Mouse (Mus musculus) lung, embryonic 14.5 days (tissue): ENCODE data around the gene Rps16. TPM values are rescaled to one million over a fixed set of nuclear protein-coding genes. Genes with fewer than 3 reads are reported as not detected.

ENCODE experiments used
- ATAC-seq: fragments of 200-750 bp; cut with Nextera tagmentation; 2 replicates; pipeline ENCODE4 v1.8.0; 2017; ENCODE audit warnings: mild to moderate bottlenecking, moderate TSS enrichment, moderate library complexity; ENCODE audit not compliant: insufficient read depth
- DNase-seq: peaks from one replicate; pipeline ENCODE4 v3.0.0-alpha.2; 2015
- H3K27ac ChIP-seq: fragments of 300-500 bp; sonication (generic); 2 replicates; pipeline ENCODE4 v1.5.1; 2014; ENCODE audit warnings: low read depth, mild to moderate bottlenecking, moderate library complexity
- H3K27me3 ChIP-seq: fragments of 300-500 bp; sonication (generic); 2 replicates; pipeline ENCODE4 v1.6.1; 2014; ENCODE audit warnings: low read length, control low read depth; ENCODE audit not compliant: insufficient read depth
- H3K36me3 ChIP-seq: fragments of 300-500 bp; sonication (generic); 2 replicates; pipeline ENCODE4 v1.6.1; 2014; ENCODE audit warnings: control low read depth; ENCODE audit not compliant: insufficient read depth
- H3K4me1 ChIP-seq: fragments of 300-500 bp; sonication (generic); 2 replicates; pipeline ENCODE4 v1.6.1; 2014; ENCODE audit warnings: antibody characterized with exemption, control low read depth; ENCODE audit not compliant: insufficient read depth
- H3K4me2 ChIP-seq: fragments of 300-500 bp; sonication (generic); 2 replicates; pipeline ENCODE4 v1.6.1; 2014; ENCODE audit warnings: mild to moderate bottlenecking
- H3K4me3 ChIP-seq: fragments of 300-500 bp; sonication (generic); 2 replicates; pipeline ENCODE4 v1.5.1; 2014; ENCODE audit warnings: low read depth, low read length
- H3K9ac ChIP-seq: fragments of 300-500 bp; sonication (generic); 2 replicates; pipeline ENCODE4 v1.6.1; 2014
- H3K9me3 ChIP-seq: fragments of 300-500 bp; sonication (generic); 2 replicates; pipeline ENCODE4 v1.6.1; 2016; ENCODE audit warnings: low read depth, low read length, control low read depth
- CTCF ChIP-seq: IDR thresholded peaks from 2 replicates; pipeline ENCODE4 v1.5.1; 2016; ENCODE audit warnings: antibody characterized with exemption, low read depth
- WGBS: fragments of 180-500 bp; shearing (Covaris S2); extraction: QIAGEN DNeasy Blood & Tissue Kit; methylation state at CpG from one replicate; pipeline ENCODE4 v1.1.7; 2014; 5-methylcytosine and 5-hydroxymethylcytosine counted together
- polyA plus RNA-seq: library from polyadenylated mRNA; unstranded; fragments of >200 nt; fragmentation: Nextera tagmentation; extraction: Ambion mirVana; gene quantifications from 2 replicates; pipeline ENCODE4 v1.2.1, GENCODE M21; 2014

The Rps16 gene
- polyA plus RNA-seq, 1 experiment from 2014 or later: 1,324 TPM

DNA sequence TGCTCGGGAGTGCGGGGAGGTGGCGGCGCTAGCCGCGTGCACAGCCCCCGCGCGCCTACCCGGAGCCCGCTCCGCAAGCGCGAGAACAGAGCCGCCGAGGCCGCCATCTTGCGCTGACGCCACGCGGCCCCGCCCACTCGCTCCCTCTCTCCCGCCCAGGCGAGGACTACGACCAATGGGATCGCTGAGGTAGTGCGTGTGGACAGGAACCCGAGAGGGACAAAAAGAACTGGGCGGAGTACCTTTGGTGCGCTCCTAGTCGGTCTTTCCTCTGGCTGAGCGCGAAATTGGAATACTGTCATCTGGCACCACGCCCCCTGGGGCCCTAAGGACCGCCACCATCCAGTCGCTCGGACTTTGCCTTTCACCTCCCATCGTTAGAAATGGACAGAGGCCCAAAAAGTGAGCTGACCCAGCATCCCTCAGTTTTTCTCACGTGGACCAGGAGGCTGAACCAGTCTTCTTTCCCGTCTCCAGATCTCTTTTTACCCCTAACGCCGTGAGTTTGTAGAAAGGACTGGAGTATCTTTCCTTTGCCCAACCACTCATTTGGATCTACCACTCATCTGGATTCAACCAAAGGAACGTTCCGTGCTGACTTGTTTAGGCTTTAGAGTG is 38.4 kb upstream of the Rps16 start, which contains the start of gene Timm50:
Gene Timm50, minus strand, starts transcription at position 147 of the 618 bp plus-strand sequence.
- Histone ChIP-seq H3K27me3 (no peaks in the 10 kb centered on the region), H3K9ac (peak within 1 kb of the TSS; percentile 87), H3K4me2 (peak within 1 kb of the TSS; percentile 69), H3K4me3 (peak within 1 kb of the TSS; percentile 95), H3K9me3 (no peaks in the 10 kb centered on the region), H3K27ac (peak within 1 kb of the TSS; percentile 67), H3K4me1 (0 out of 2 replicates have a peak, but pooled peaks cover 5% of the 10 kb centered on the region), H3K36me3 (peaks cover 61% of the 10 kb centered on the region)
- WGBS: under 1% methylated on average over 45 of the region's 45 CpGs
- TF ChIP-seq CTCF: no peak
- DNase-seq (peak; percentile 99), ATAC-seq (peak; percentile 99)

GRCm38 (mm10) chr7:28318036-28318435 is 32.4 kb upstream of the Rps16 start:
- ATAC-seq: no peak
- 81% methylated on average over 3 of the region's 3 CpGs for whole genome bisulfite sequencing
- no peak overlapping the region for H3K27ac ChIP-seq
- DNase-seq: no peak
- no peaks in the 10 kb centered on the region for H3K4me1 ChIP-seq
- no peak for TF ChIP-seq CTCF
- no peak overlapping the region for H3K9ac ChIP-seq
- H3K9me3 ChIP-seq: no peaks in the 10 kb centered on the region
- no peak overlapping the region for H3K4me2 ChIP-seq
- H3K36me3 ChIP-seq: peaks cover 88% of the 10 kb centered on the region
- H3K27me3 ChIP-seq: no peaks in the 10 kb centered on the region
- H3K4me3 ChIP-seq: no peak overlapping the region

DNA sequence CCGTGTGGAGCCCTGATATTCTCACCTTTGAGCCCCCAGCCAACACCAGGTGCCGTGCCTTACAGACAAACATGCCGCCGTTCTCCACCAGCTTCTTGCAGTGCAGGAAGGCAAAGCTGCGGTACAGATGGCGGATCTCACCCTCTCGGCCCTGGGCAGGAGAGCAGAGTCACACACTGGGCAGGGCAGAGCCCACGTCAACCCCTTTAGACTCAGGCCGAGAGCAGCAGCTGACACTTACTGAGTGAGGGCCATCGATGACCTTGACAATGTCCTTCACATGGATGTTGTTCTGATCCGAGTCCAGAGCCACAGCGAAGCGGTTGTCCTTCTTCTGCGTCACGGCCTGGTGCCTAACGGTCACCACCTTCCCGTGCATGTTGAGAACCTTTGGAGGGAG is 31.7 kb upstream of the Rps16 start:
- DNase-seq (no peak), ATAC-seq (no peak)
- Histone ChIP-seq H3K27me3 (no peaks in the 10 kb centered on the region), H3K9me3 (no peaks in the 10 kb centered on the region), H3K4me2 (no peak overlapping the region), H3K27ac (no peak overlapping the region), H3K9ac (no peak overlapping the region), H3K4me3 (no peak overlapping the region), H3K36me3 (peaks cover 94% of the 10 kb centered on the region), H3K4me1 (no peaks in the 10 kb centered on the region)
- TF ChIP-seq CTCF: no peak
- WGBS: 94% methylated on average over 17 of the region's 17 CpGs

- DNase-seq (no peak), ATAC-seq (no peak)
- Histone ChIP-seq H3K9me3 (no peaks in the 10 kb centered on the region), H3K27ac (no peak overlapping the region), H3K4me3 (no peak overlapping the region), H3K4me2 (no peak overlapping the region), H3K27me3 (no peaks in the 10 kb centered on the region), H3K9ac (no peak overlapping the region), H3K36me3 (peaks cover 99% of the 10 kb centered on the region), H3K4me1 (no peaks in the 10 kb centered on the region)
- no peak for TF ChIP-seq CTCF
- 90% methylated on average over 15 of the region's 15 CpGs for WGBS
These were observed 28.3 kb upstream of the Rps16 start for GRCm38 (mm10) chr7:28321974-28322720.

GRCm38 (mm10) chr7:28325293-28325692 is 25.2 kb upstream of the Rps16 start:
- ATAC-seq (no peak), DNase-seq (no peak)
- peaks cover 98% of the 10 kb centered on the region for H3K36me3 ChIP-seq
- H3K9ac ChIP-seq: no peak overlapping the region
- 94% methylated on average over 8 of the region's 8 CpGs for WGBS
- no peak overlapping the region for H3K27ac ChIP-seq
- TF ChIP-seq CTCF: no peak
- H3K4me1 ChIP-seq: no peaks in the 10 kb centered on the region
- H3K4me3 ChIP-seq: no peak overlapping the region
- H3K27me3 ChIP-seq: no peaks in the 10 kb centered on the region
- no peak overlapping the region for H3K4me2 ChIP-seq
- H3K9me3 ChIP-seq: no peaks in the 10 kb centered on the region

- peak; percentile 11; the same call in 1 of the 2 replicates for TF ChIP-seq CTCF
- Histone ChIP-seq H3K9me3 (no peaks in the 10 kb centered on the region), H3K4me1 (no peaks in the 10 kb centered on the region), H3K9ac (no peak overlapping the region), H3K27me3 (no peaks in the 10 kb centered on the region), H3K27ac (no peak overlapping the region), H3K4me2 (no peak overlapping the region), H3K4me3 (no peak overlapping the region), H3K36me3 (peaks cover 99% of the 10 kb centered on the region)
- ATAC-seq: no peak
- DNase-seq: no peak
- 78% methylated on average over 4 of the region's 4 CpGs for WGBS
These were observed 24.0 kb upstream of the Rps16 start for GRCm38 (mm10) chr7:28326457-28326856.

DNA sequence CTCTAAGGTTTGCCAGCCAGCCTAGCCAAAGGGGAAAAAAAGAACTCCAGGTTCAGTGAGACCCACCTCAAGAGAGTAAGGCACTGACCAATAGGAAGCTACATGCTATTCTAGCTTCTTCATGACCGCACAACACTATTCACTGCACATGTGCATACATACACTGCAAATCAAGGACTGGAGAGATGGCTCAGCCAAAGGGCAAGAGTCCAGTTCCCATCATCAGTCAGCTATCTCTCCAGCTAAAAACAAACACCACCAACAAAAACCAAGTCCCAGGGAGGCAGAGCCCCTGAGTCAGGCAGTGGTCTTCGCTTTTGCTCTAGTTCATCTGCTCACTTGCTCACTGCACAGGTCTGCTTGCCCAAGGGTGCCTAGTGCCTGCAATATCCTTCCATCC is 22.2 kb upstream of the Rps16 start:
- ATAC-seq (no peak), DNase-seq (no peak)
- 100% methylated on average over 2 of the region's 2 CpGs for WGBS
- Histone ChIP-seq H3K9me3 (no peaks in the 10 kb centered on the region), H3K9ac (no peak overlapping the region), H3K27me3 (no peaks in the 10 kb centered on the region), H3K4me3 (no peak overlapping the region), H3K27ac (no peak overlapping the region), H3K4me1 (no peaks in the 10 kb centered on the region), H3K36me3 (peaks cover 84% of the 10 kb centered on the region), H3K4me2 (no peak overlapping the region)
- TF ChIP-seq CTCF: no peak
